Mouse (Mus musculus) intestine, embryonic 16.5 days (tissue): ENCODE results near the gene Mettl26. TPM values are rescaled to one million over a fixed set of nuclear protein-coding genes. Genes with fewer than 3 reads are reported as not detected.

Experiments
- ATAC-seq: fragments of 200-750 bp; cut with Nextera tagmentation; 2 replicates; pipeline ENCODE4 v1.8.0; 2017; ENCODE audit warnings: moderate TSS enrichment, moderate library complexity
- H3K27ac ChIP-seq: fragments of 300-500 bp; sonication (generic); 2 replicates; pipeline ENCODE4 v1.5.1; 2014; ENCODE audit warnings: mild to moderate bottlenecking, low read length
- H3K27me3 ChIP-seq: fragments of 300-500 bp; sonication (generic); replicated peaks from 2 replicates; pipeline ENCODE4 v1.6.1; 2014; ENCODE audit warnings: low read length, control low read depth, mixed read lengths; ENCODE audit not compliant: control insufficient read depth, insufficient read depth
- H3K36me3 ChIP-seq: fragments of 300-500 bp; sonication (generic); 2 replicates; pipeline ENCODE4 v1.6.1; 2014; ENCODE audit warnings: low read length, control low read depth; ENCODE audit not compliant: control insufficient read depth, insufficient read depth
- H3K4me1 ChIP-seq: fragments of 300-500 bp; sonication (generic); 2 replicates; pipeline ENCODE4 v1.6.1; 2014; ENCODE audit warnings: low read length, control low read depth, mixed read lengths; ENCODE audit not compliant: control insufficient read depth, insufficient read depth
- H3K4me2 ChIP-seq: fragments of 300-500 bp; sonication (generic); 2 replicates; pipeline ENCODE4 v1.6.1; 2014; ENCODE audit warnings: low read depth, low read length, control low read depth
- H3K4me3 ChIP-seq: fragments of 300-500 bp; sonication (generic); 2 replicates; pipeline ENCODE4 v1.5.1; 2014; ENCODE audit warnings: mild to moderate bottlenecking, low read length
- H3K9ac ChIP-seq: fragments of 300-500 bp; sonication (generic); 2 replicates; pipeline ENCODE4 v1.6.1; 2014; ENCODE audit warnings: low read depth, low read length
- H3K9me3 ChIP-seq: fragments of 300-500 bp; sonication (generic); 2 replicates; pipeline ENCODE4 v1.6.1; 2016; ENCODE audit warnings: low read length, control low read depth; ENCODE audit not compliant: control insufficient read depth
- WGBS: fragments of 180-500 bp; shearing (Covaris S2); extraction: QIAGEN DNeasy Blood & Tissue Kit; methylation state at CpG from one replicate; pipeline ENCODE4 v1.1.7; 2014; 5-methylcytosine and 5-hydroxymethylcytosine counted together
- polyA plus RNA-seq: library from polyadenylated mRNA; unstranded; fragments of >200 nt; fragmentation: Nextera tagmentation; extraction: Ambion mirVana; gene quantifications from 2 replicates; pipeline ENCODE4 v1.2.1, GENCODE M21; 2015

Gene Mettl26
- polyA plus RNA-seq, 1 experiment from 2014 or later: 66.9 TPM

GRCm38 (mm10) chr17:25886806-25887205 lies 11.9 kb downstream of the Mettl26 start:
- Histone ChIP-seq H3K9ac (no peak overlapping the region), H3K4me3 (no peak overlapping the region), H3K36me3 (peaks cover 6% of the 10 kb centered on the region; the same call in 1 of the 2 replicates), H3K4me2 (no peak overlapping the region), H3K9me3 (no peaks in the 10 kb centered on the region), H3K27ac (no peak overlapping the region), H3K4me1 (no peaks in the 10 kb centered on the region), H3K27me3 (no peaks in the 10 kb centered on the region)
- ATAC-seq: no peak

- H3K27me3 ChIP-seq: no peaks in the 10 kb centered on the region
- WGBS: 74% methylated on average over 10 of the region's 10 CpGs
- H3K9me3 ChIP-seq: no peaks in the 10 kb centered on the region
- H3K4me2 ChIP-seq: no peak overlapping the region
- H3K4me1 ChIP-seq: no peaks in the 10 kb centered on the region
- ATAC-seq: no peak
- H3K27ac ChIP-seq: 0 out of 2 replicates have a peak overlapping the region, but pooled peaks have one; percentile 17
- peaks cover 6% of the 10 kb centered on the region; the same call in 1 of the 2 replicates for H3K36me3 ChIP-seq
- no peak overlapping the region for H3K4me3 ChIP-seq
- H3K9ac ChIP-seq: no peak overlapping the region
Measured at GRCm38 (mm10) chr17:25887467-25887866, 12.6 kb downstream of the Mettl26 start.

- no peak for ATAC-seq
- WGBS: 88% methylated on average over 3 of the region's 3 CpGs
- Histone ChIP-seq H3K9me3 (no peaks in the 10 kb centered on the region), H3K27me3 (no peaks in the 10 kb centered on the region), H3K4me2 (no peak overlapping the region), H3K36me3 (no peaks in the 10 kb centered on the region), H3K4me1 (no peaks in the 10 kb centered on the region), H3K4me3 (no peak overlapping the region), H3K9ac (no peak overlapping the region), H3K27ac (no peak overlapping the region)
Measured at GRCm38 (mm10) chr17:25888837-25889236, 14.0 kb downstream of the Mettl26 start.

- Histone ChIP-seq H3K9ac (no peak overlapping the region), H3K4me2 (no peak overlapping the region), H3K36me3 (no peaks in the 10 kb centered on the region), H3K4me3 (no peak overlapping the region), H3K27me3 (no peaks in the 10 kb centered on the region), H3K27ac (no peak overlapping the region), H3K4me1 (no peaks in the 10 kb centered on the region), H3K9me3 (no peaks in the 10 kb centered on the region)
- 28% methylated on average over 2 of the region's 2 CpGs for WGBS
- ATAC-seq: peak; percentile 82
Measured at GRCm38 (mm10) chr17:25893975-25894617, 19.2 kb downstream of the Mettl26 start.

- Histone ChIP-seq H3K9me3 (no peaks in the 10 kb centered on the region), H3K27ac (no peak overlapping the region), H3K4me1 (no peaks in the 10 kb centered on the region), H3K27me3 (no peaks in the 10 kb centered on the region), H3K36me3 (0 out of 2 replicates have a peak, but pooled peaks cover 3% of the 10 kb centered on the region), H3K4me3 (no peak overlapping the region), H3K4me2 (no peak overlapping the region), H3K9ac (no peak overlapping the region)
- no peak for ATAC-seq
- 51% methylated on average over 2 of the region's 2 CpGs for WGBS
Measured at GRCm38 (mm10) chr17:25895415-25895814, 20.5 kb downstream of the Mettl26 start.

- ATAC-seq: no peak
Measured at GRCm38 (mm10) chr17:25895891-25896290, 21.0 kb downstream of the Mettl26 start.

GRCm38 (mm10) chr17:25900193-25900592 lies 25.3 kb downstream of the Mettl26 start:
- no peaks in the 10 kb centered on the region for H3K4me1 ChIP-seq
- H3K4me3 ChIP-seq: no peak overlapping the region
- no peak overlapping the region for H3K9ac ChIP-seq
- H3K27ac ChIP-seq: no peak overlapping the region
- no peak overlapping the region for H3K4me2 ChIP-seq
- 0 out of 2 replicates have a peak, but pooled peaks cover 5% of the 10 kb centered on the region for H3K36me3 ChIP-seq
- WGBS: 97% methylated on average over 1 of the region's 1 CpGs
- no peak for ATAC-seq
- no peaks in the 10 kb centered on the region for H3K27me3 ChIP-seq
- H3K9me3 ChIP-seq: no peaks in the 10 kb centered on the region

More at GRCm38 (mm10) chr17:25895891-25896290, 21.0 kb downstream of the Mettl26 start:
- WGBS: 73% methylated on average over 12 of the region's 12 CpGs
- no peaks in the 10 kb centered on the region for H3K9me3 ChIP-seq
- H3K4me1 ChIP-seq: no peaks in the 10 kb centered on the region
- H3K4me2 ChIP-seq: no peak overlapping the region
- no peak overlapping the region for H3K27ac ChIP-seq
- no peak overlapping the region for H3K9ac ChIP-seq
- no peak overlapping the region for H3K4me3 ChIP-seq
- H3K36me3 ChIP-seq: 0 out of 2 replicates have a peak, but pooled peaks cover 5% of the 10 kb centered on the region
- H3K27me3 ChIP-seq: no peaks in the 10 kb centered on the region

- 0 out of 2 replicates have a peak, but pooled peaks cover 5% of the 10 kb centered on the region for H3K36me3 ChIP-seq
- WGBS: 84% methylated on average over 3 of the region's 3 CpGs
- H3K4me3 ChIP-seq: no peak overlapping the region
- H3K27me3 ChIP-seq: no peaks in the 10 kb centered on the region
- no peak overlapping the region for H3K9ac ChIP-seq
- H3K27ac ChIP-seq: no peak overlapping the region
- no peak for ATAC-seq
- no peaks in the 10 kb centered on the region for H3K9me3 ChIP-seq
- H3K4me2 ChIP-seq: no peak overlapping the region
- no peaks in the 10 kb centered on the region for H3K4me1 ChIP-seq
Measured at GRCm38 (mm10) chr17:25903061-25903460, 28.2 kb downstream of the Mettl26 start.

- no peak overlapping the region for H3K27ac ChIP-seq
- H3K4me1 ChIP-seq: peaks cover 3% of the 10 kb centered on the region; the same call in 1 of the 2 replicates
- no peaks in the 10 kb centered on the region for H3K27me3 ChIP-seq
- ATAC-seq: no peak
- no peaks in the 10 kb centered on the region for H3K9me3 ChIP-seq
- no peak overlapping the region for H3K4me3 ChIP-seq
- no peak overlapping the region for H3K4me2 ChIP-seq
- no peaks in the 10 kb centered on the region for H3K36me3 ChIP-seq
- 88% methylated on average over 2 of the region's 2 CpGs for WGBS
- H3K9ac ChIP-seq: no peak overlapping the region
Measured at GRCm38 (mm10) chr17:25907640-25908039, 32.8 kb downstream of the Mettl26 start.

GRCm38 (mm10) chr17:25911816-25912215 lies 36.9 kb downstream of the Mettl26 start:
- H3K4me2 ChIP-seq: no peak overlapping the region
- ATAC-seq: no peak
- H3K9ac ChIP-seq: no peak overlapping the region
- no peak overlapping the region for H3K27ac ChIP-seq
- H3K36me3 ChIP-seq: no peaks in the 10 kb centered on the region
- no peak overlapping the region for H3K4me3 ChIP-seq
- H3K27me3 ChIP-seq: no peaks in the 10 kb centered on the region
- H3K4me1 ChIP-seq: peaks cover 13% of the 10 kb centered on the region
- H3K9me3 ChIP-seq: no peaks in the 10 kb centered on the region
- 85% methylated on average over 4 of the region's 4 CpGs for WGBS
